Mouse (Mus musculus) NIH3T3 (cell line): ENCODE measurements around the gene Tbc1d14.
A peak's percentile ranks its signal among the peaks of the same experiment; 100 is the strongest.

Experiments
- DNase-seq: peaks from one replicate; pipeline ENCODE4 v3.0.0-alpha.2; 2012; ENCODE audit warnings: low read depth

Gene Tbc1d14

GRCm38 (mm10) chr5:36461231-36461630 is 131.8 kb downstream of the Tbc1d14 start:
- peak; percentile 39 for DNase-seq

GRCm38 (mm10) chr5:36460712-36461111 is 132.4 kb downstream of the Tbc1d14 start:
- no peak for DNase-seq

- peak; percentile 74 for DNase-seq
Observed at GRCm38 (mm10) chr5:36458926-36459325, 134.2 kb downstream of the Tbc1d14 start.

- peak; percentile 47 for DNase-seq
Observed at GRCm38 (mm10) chr5:36457706-36458105, 135.4 kb downstream of the Tbc1d14 start.

- DNase-seq, result no peak
Observed at GRCm38 (mm10) chr5:36452821-36453220, 140.3 kb downstream of the Tbc1d14 start.

- DNase-seq, result no peak
Observed at GRCm38 (mm10) chr5:36451872-36452389, 141.1 kb downstream of the Tbc1d14 start.

GRCm38 (mm10) chr5:36451119-36451518 is 142.0 kb downstream of the Tbc1d14 start:
- no peak for DNase-seq

- DNase-seq, result no peak
Observed at GRCm38 (mm10) chr5:36449710-36450358, 143.2 kb downstream of the Tbc1d14 start.

GRCm38 (mm10) chr5:36447872-36448271 is 145.2 kb downstream of the Tbc1d14 start:
- no peak for DNase-seq

- no peak for DNase-seq
Observed at GRCm38 (mm10) chr5:36446166-36446890, 146.7 kb downstream of the Tbc1d14 start.

- no peak for DNase-seq
Observed at GRCm38 (mm10) chr5:36445028-36445427, 148.0 kb downstream of the Tbc1d14 start.

- no peak for DNase-seq
Observed at GRCm38 (mm10) chr5:36444611-36445010, 148.5 kb downstream of the Tbc1d14 start.

- DNase-seq, result no peak
Observed at GRCm38 (mm10) chr5:36440741-36441140, 152.3 kb downstream of the Tbc1d14 start.
